29 mouse cellular contexts compared by ENCODE assay signal in genomic region chr4:47774664-47775063, GRCm38 (mm10).
"Had no signal": no experiment of that assay in that cellular context is flagged by ENCODE, and none has a peak within 500 bp of the region (broad histone marks: within the 10 kb centered on the region; RNA-seq: fewer than 3 reads in every experiment).

No protein-coding gene starts in this region.

- H3K9me3 ChIP-seq: embryonic facial prominence, embryonic 12.5 days; embryonic facial prominence, embryonic 13.5 days; embryonic facial prominence, embryonic 15.5 days; forebrain, embryonic 10.5 days; forebrain, embryonic 12.5 days; forebrain, embryonic 13.5 days; forebrain, embryonic 15.5 days had no signal

- H3K27me3 ChIP-seq: embryonic facial prominence, embryonic 12.5 days; embryonic facial prominence, embryonic 13.5 days; embryonic facial prominence, embryonic 15.5 days; forebrain, embryonic 12.5 days; forebrain, embryonic 13.5 days; forebrain, embryonic 15.5 days had no signal

- H3K4me2 ChIP-seq: embryonic facial prominence, embryonic 12.5 days; embryonic facial prominence, embryonic 13.5 days; embryonic facial prominence, embryonic 15.5 days; forebrain, embryonic 12.5 days; forebrain, embryonic 13.5 days; forebrain, embryonic 15.5 days had no signal

- H3K27ac ChIP-seq: embryonic facial prominence, embryonic 12.5 days; embryonic facial prominence, embryonic 13.5 days; embryonic facial prominence, embryonic 15.5 days; forebrain, embryonic 10.5 days; forebrain, embryonic 12.5 days; forebrain, embryonic 13.5 days; forebrain, embryonic 15.5 days; gastrocnemius, adult 2 months; heart, adult 2 months had no signal

- H3K4me3 ChIP-seq: embryonic facial prominence, embryonic 12.5 days; embryonic facial prominence, embryonic 13.5 days; embryonic facial prominence, embryonic 15.5 days; erythroblast, embryonic 14.5 days; forebrain, embryonic 10.5 days; forebrain, embryonic 12.5 days; forebrain, embryonic 13.5 days; forebrain, embryonic 15.5 days; gastrocnemius, adult 2 months; heart, adult 2 months had no signal

- H3K36me3 ChIP-seq: embryonic facial prominence, embryonic 12.5 days; embryonic facial prominence, embryonic 13.5 days; embryonic facial prominence, embryonic 15.5 days; forebrain, embryonic 10.5 days; forebrain, embryonic 12.5 days; forebrain, embryonic 15.5 days had no signal

- H3K4me1 ChIP-seq: embryonic facial prominence, embryonic 12.5 days; embryonic facial prominence, embryonic 13.5 days; embryonic facial prominence, embryonic 15.5 days had no signal

- ATAC-seq: forebrain, embryonic 13.5 days; forebrain, embryonic 14.5 days; forebrain, embryonic 15.5 days; forebrain, embryonic 16.5 days; forebrain, postnatal 0 days had no signal

- DNase-seq: cerebellum, adult 18-20 months; cerebellum, adult 2 months; cerebellum, adult 8-10 months; cerebellum, adult 9-10 months; cerebellum, adult 9-11 months; cerebellum, postnatal 10 days; cerebellum, postnatal 14 days; cerebellum, postnatal 25 days; cerebellum, postnatal 36 days; embryo, embryonic 11 days; forebrain, postnatal 0 days; gastrocnemius, adult 2 months; gastrocnemius, postnatal 10 days; gastrocnemius, postnatal 14 days; gastrocnemius, postnatal 25 days; gastrocnemius, postnatal 36 days; heart, adult 11 months; heart, adult 18-20 months; heart, adult 2 months had no signal

- H3K9ac ChIP-seq: embryonic facial prominence, embryonic 12.5 days; embryonic facial prominence, embryonic 13.5 days; embryonic facial prominence, embryonic 15.5 days; forebrain, embryonic 12.5 days; forebrain, embryonic 13.5 days; forebrain, embryonic 15.5 days; forebrain, postnatal 0 days had no signal
